In the genomic region with DNA sequence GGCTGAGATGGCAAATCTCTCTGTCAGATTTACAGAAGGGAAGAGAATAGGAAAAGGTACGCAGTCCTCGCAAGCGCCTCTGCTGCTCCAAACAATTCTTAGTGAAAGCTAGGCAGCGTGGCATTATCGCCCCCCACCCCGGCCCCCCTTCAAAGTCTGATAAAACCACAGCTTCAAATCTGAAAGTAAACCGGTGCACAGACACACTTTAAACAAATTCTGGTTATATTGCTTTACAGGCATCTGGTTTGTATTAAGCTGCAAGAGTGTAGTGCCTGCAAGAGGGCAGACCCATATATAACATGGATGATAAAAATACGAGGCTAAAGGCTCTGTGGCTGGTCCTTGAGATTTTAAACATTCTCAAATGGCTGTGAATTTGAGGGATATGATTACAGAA, we compare ENCODE assay signal across 23 mouse cellular contexts.
DNase-seq lines count a peak whose midpoint lies in the region; ATAC-seq lines count a peak whose summit lies in the region.
"Had no signal": no experiment of that assay in that cellular context is flagged by ENCODE, and none has a peak within 500 bp of the region (broad histone marks: within the 10 kb centered on the region; RNA-seq: fewer than 3 reads in every experiment).

No protein-coding gene starts in this region.

- H3K4me1 ChIP-seq in embryonic facial prominence, embryonic 13.5 days: peaks cover 51% of the 10 kb centered on the region
- peaks cover 55% of the 10 kb centered on the region for H3K4me1 ChIP-seq in limb, embryonic 12.5 days (replicated peaks)
- no peaks in the 10 kb centered on the region for H3K4me1 ChIP-seq in forebrain, embryonic 11.5 days (replicated peaks; ENCODE audit: control insufficient read depth, insufficient read depth, low read length)
- H3K4me1 ChIP-seq: hindbrain, embryonic 13.5 days had no signal

- no peaks in the 10 kb centered on the region for H3K36me3 ChIP-seq in embryonic facial prominence, embryonic 13.5 days
- H3K36me3 ChIP-seq in limb, embryonic 12.5 days: no peaks in the 10 kb centered on the region
- no peaks in the 10 kb centered on the region for H3K36me3 ChIP-seq in forebrain, embryonic 11.5 days (ENCODE audit: control insufficient read depth, insufficient read depth, low read length)
- H3K36me3 ChIP-seq: hindbrain, embryonic 13.5 days; kidney, embryonic 15.5 days; midbrain, embryonic 10.5 days had no signal

- no peak overlapping the region for H3K9ac ChIP-seq in embryonic facial prominence, embryonic 13.5 days
- no peak overlapping the region for H3K9ac ChIP-seq in limb, embryonic 12.5 days (replicated peaks)
- no peak overlapping the region for H3K9ac ChIP-seq in forebrain, embryonic 11.5 days (ENCODE audit: low read length)
- H3K9ac ChIP-seq: hindbrain, embryonic 13.5 days; kidney, embryonic 15.5 days; liver, embryonic 14.5 days had no signal

- peak; percentile 70; the same call in 1 of the 2 replicates for ATAC-seq in embryonic facial prominence, embryonic 13.5 days (ENCODE audit: insufficient number of reproducible peaks, insufficient read depth, low FRiP score, low TSS enrichment, low read depth)
- ATAC-seq in limb, embryonic 12.5 days (ENCODE audit: insufficient number of reproducible peaks, insufficient read depth, low FRiP score, low TSS enrichment, low read depth): peak; percentile 81; the same call in 1 of the 2 replicates
- ATAC-seq in forebrain, embryonic 11.5 days (replicated peaks; ENCODE audit: low FRiP score): no peak
- ATAC-seq: forebrain, embryonic 16.5 days; intestine, embryonic 16.5 days had no signal

- H3K4me2 ChIP-seq in embryonic facial prominence, embryonic 13.5 days: peak overlapping the region; percentile 43
- peak overlapping the region; percentile 38 for H3K4me2 ChIP-seq in limb, embryonic 12.5 days
- H3K4me2 ChIP-seq in forebrain, embryonic 11.5 days (ENCODE audit: low read depth, low read length, severe bottlenecking): no peak overlapping the region
- H3K4me2 ChIP-seq: heart, embryonic 11.5 days; hindbrain, embryonic 13.5 days; kidney, embryonic 15.5 days had no signal

- peak; percentile 55 for DNase-seq in embryo, embryonic 11 days
- no peak for DNase-seq in embryo, embryonic 10 days (ENCODE audit: low spot score)
- DNase-seq in 3T3-L1 (ENCODE audit: low read depth, low spot score): peak; percentile 12
- DNase-seq in adrenal gland, adult 2 months: no peak
- DNase-seq in forebrain, embryonic 11.5 days (ENCODE audit: low spot score): no peak
- DNase-seq in T-cell, adult 2 months (ENCODE audit: low spot score): no peak
- DNase-seq: cerebellum, adult 2 months; cerebellum, postnatal 36 days; heart, postnatal 14 days; layer of hippocampus, postnatal 36 days; thymus, adult 18-20 months had no signal

- H3K27me3 ChIP-seq in embryonic facial prominence, embryonic 13.5 days: no peaks in the 10 kb centered on the region
- H3K27me3 ChIP-seq in limb, embryonic 12.5 days: no peaks in the 10 kb centered on the region
- H3K27me3 ChIP-seq in forebrain, embryonic 11.5 days (ENCODE audit: control insufficient read depth, insufficient read depth, low read length): no peaks in the 10 kb centered on the region; the same call in 1 of the 2 replicates
- H3K27me3 ChIP-seq: hindbrain, embryonic 13.5 days; kidney, embryonic 15.5 days had no signal

- no peak overlapping the region for H3K4me3 ChIP-seq in embryonic facial prominence, embryonic 13.5 days
- H3K4me3 ChIP-seq in limb, embryonic 12.5 days (replicated peaks): no peak overlapping the region
- H3K4me3 ChIP-seq in forebrain, embryonic 11.5 days (ENCODE audit: low read depth, low read length): no peak overlapping the region
- H3K4me3 ChIP-seq: erythroblast, embryonic 14.5 days; hindbrain, embryonic 13.5 days; kidney, embryonic 15.5 days; midbrain, embryonic 10.5 days had no signal

- no peaks in the 10 kb centered on the region for H3K9me3 ChIP-seq in embryonic facial prominence, embryonic 13.5 days
- H3K9me3 ChIP-seq in limb, embryonic 12.5 days: no peaks in the 10 kb centered on the region
- no peaks in the 10 kb centered on the region for H3K9me3 ChIP-seq in forebrain, embryonic 11.5 days (ENCODE audit: control insufficient read depth, low read length)
- H3K9me3 ChIP-seq: G1E; hindbrain, embryonic 13.5 days; kidney, embryonic 15.5 days; midbrain, embryonic 10.5 days had no signal

- 18% methylated on average over 8 of the region's 8 CpGs for WGBS in embryonic facial prominence, embryonic 13.5 days
- 8% methylated on average over 8 of the region's 8 CpGs for WGBS in limb, embryonic 12.5 days
- 83% methylated on average over 8 of the region's 8 CpGs for WGBS in forebrain, embryonic 11.5 days

- peak overlapping the region; percentile 89 for H3K27ac ChIP-seq in embryonic facial prominence, embryonic 13.5 days
- peak overlapping the region; percentile 89 for H3K27ac ChIP-seq in limb, embryonic 12.5 days
- no peak overlapping the region for H3K27ac ChIP-seq in forebrain, embryonic 11.5 days (ENCODE audit: low read depth, low read length)
- H3K27ac ChIP-seq: hindbrain, embryonic 13.5 days; kidney, embryonic 15.5 days; liver, embryonic 14.5 days; macrophage; midbrain, embryonic 10.5 days had no signal

Comparison
In these comparisons a context has a peak if more than half of its experiments do, and no peak if none do; other contexts are left out.
1. DNase-seq: peak in embryo, embryonic 11 days (single experiment) and 3T3-L1 (single experiment); none in embryo, embryonic 10 days (single experiment), adrenal gland, adult 2 months (single experiment), forebrain, embryonic 11.5 days (single experiment) and T-cell, adult 2 months (single experiment).